Mouse (Mus musculus) layer of hippocampus, postnatal 36 days (tissue): ENCODE measurements around the gene Ank2. TPM values are rescaled to one million over a fixed set of nuclear protein-coding genes. Genes with fewer than 3 reads are reported as not detected.

Experiments used
- DNase-seq, 2 experiments: peaks; one replicate each; pipeline ENCODE4 v3.0.0; 2022
- total RNA-seq, 2 experiments: library from RNA; stranded (reverse); gene quantifications; 2 replicates each; pipeline ENCODE4 v1.2.3; 2021

Ank2 gene
- total RNA-seq, 2 experiments from 2014 or later = 693 to 758 TPM

DNA sequence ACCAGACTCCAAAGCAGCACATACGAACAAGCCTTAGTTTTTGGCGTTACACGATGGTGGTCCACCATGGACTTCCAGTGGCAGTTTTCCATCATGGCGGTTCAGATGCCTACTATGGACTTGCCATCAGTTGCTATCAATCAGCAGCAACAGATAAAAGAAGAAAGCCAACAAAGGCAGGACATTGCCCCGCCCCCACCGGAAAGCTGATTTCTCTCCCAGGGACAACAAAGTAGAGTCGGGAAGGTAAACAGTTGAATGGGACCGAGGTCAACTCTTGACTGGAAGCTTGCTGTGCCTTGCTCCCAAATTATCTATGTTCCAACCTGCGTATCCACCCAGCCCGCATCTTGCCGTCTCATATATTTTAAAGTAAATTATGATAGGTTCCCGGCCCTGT, 328.9 kb downstream of the Ank2 start:
- DNase-seq = no peak

DNA sequence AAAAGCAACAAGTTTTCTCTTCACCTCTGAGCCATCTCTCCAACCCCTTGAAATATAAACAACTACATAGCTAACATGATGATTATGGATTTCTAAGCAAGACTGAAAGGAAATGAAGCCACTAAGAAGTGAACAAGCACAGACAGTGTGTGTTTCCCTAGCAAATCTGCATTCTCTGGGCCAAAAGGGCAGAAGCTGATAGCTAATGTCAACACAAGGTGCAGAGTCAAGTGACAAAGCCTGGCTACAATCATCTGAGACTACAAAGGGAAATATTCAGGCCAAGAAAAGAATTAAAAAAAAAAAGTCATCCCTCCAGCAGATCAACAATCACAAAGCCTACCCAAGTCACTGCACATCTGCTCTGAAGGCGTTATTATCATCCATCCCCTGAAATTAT, 330.0 kb downstream of the Ank2 start:
- no peak for DNase-seq

GRCm38 (mm10) chr3:127163749-127164148, 335.4 kb downstream of the Ank2 start:
- no peak for DNase-seq

- DNase-seq = peak; percentile 74 to 77
Observed at GRCm38 (mm10) chr3:127161998-127162712, 337.0 kb downstream of the Ank2 start.

GRCm38 (mm10) chr3:127161085-127161837, 337.9 kb downstream of the Ank2 start:
- DNase-seq = no peak

GRCm38 (mm10) chr3:127157706-127158105, 341.4 kb downstream of the Ank2 start:
- no peak for DNase-seq

DNA sequence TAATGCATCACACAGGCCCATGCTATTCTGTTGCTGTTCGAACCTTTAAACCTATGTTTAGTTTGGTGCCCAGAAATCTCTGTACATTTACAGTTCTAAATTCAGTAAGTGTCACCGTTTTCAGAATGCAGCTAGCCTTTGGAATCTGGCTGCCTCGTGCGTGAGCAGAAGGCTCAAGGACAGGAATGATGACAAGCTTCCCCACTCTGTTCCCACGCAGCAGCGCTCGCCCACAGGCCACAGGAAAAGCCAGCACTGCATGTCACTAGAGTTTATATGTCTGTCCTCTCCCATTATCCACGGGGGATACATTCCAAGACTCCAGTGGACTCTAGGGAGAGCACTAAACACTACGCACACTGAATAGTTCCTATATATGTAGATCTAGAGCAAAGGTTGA, 343.1 kb downstream of the Ank2 start:
- DNase-seq = peak in 1 of 2 experiments; percentile 48

DNA sequence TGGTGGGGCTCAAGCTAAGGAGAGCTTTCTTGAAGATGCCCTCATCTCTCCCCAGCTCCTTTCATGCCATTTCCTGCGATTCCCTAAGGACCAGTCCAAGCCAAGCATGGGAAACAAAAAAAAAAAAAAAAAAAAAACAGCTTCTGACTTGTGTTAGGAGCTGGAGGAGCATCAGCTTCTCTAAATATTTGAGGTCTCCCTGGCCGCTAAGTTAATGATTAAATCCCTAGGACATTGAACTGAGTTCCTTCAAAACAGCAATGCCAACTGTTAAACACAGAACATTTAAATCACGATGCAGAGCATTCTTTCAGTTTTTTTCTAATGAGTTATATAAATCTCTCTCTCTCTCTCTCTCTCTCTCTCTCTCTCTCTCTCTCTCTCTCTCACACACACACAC, 345.3 kb downstream of the Ank2 start:
- no peak for DNase-seq

DNA sequence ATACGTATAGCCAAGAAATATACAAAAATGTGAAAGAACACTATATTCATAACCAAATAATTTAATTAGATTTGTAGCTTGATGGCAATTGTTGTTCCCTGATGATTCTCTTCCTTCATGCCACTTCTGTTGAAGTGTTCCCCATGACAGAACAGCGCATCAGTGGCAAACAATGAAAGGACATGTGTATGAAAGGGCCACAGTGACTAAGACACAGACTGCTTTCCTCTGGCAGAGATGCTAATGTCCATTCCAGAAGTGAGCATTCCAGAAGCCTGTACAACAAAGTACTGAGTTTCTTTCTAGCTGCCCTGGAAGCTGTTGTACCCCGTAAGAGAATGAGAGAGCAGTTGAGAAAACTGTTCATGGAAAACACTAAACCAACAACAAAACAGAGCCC, 345.7 kb downstream of the Ank2 start:
- no peak for DNase-seq

DNA sequence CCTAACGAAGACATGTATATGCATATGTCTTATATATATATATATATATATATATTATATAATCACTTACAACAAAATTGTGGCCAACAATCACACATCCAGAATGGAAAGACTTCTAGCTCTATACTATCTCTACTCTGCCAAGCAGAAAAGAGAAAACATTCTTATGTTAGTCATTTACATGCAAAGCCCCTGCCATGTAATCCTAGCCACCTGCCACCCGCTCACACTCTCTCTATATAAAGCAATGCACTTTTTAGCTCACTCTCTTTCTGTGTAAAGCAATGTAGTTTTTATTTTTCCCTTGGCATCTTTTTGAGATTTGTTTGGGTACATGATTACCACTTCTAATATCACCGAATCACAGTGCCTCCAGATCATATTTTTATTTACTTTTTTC, 350.5 kb downstream of the Ank2 start:
- DNase-seq = no peak

GRCm38 (mm10) chr3:127140590-127140989, 358.6 kb downstream of the Ank2 start:
- DNase-seq = no peak

DNA sequence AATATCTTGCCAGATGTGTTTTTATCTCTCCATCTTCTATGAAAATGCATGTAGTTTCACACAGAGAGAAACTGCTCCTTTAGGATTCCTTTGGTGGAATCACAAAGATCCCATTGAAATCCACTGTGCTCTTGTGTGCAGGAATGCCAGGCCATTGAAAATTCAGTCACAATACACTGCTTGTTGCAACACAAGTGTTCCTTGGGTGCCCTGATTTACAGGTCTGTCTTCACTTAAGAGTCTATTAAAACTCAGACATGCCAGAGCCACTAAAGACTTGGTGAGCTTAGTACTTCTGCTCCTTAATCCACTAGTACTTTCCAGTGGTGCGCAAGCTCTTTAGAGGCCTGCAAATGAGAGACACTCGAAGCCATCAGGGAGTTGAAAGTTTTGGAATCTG, 359.5 kb downstream of the Ank2 start:
- no peak for DNase-seq

DNA sequence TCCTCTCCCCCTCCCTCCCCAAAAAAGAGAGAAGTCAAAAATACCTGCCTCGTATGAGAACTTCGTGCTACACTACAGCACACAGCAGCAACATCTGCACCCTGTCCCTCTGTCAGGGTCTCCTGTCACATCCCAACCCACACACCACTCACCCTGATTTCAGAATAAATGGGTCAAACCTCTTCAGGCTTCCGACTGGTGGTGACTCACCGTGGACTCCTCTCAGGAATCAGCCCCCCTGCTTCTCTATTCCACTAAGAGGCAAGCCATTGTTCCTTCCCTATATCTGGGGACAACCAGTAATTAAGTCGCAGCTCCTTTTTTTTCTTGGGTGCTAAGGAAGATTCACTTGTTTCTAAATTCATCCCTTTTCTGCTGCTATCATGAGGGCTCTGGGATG, 361.6 kb downstream of the Ank2 start:
- DNase-seq = no peak

GRCm38 (mm10) chr3:127134062-127134461, 365.1 kb downstream of the Ank2 start:
- no peak for DNase-seq

DNA sequence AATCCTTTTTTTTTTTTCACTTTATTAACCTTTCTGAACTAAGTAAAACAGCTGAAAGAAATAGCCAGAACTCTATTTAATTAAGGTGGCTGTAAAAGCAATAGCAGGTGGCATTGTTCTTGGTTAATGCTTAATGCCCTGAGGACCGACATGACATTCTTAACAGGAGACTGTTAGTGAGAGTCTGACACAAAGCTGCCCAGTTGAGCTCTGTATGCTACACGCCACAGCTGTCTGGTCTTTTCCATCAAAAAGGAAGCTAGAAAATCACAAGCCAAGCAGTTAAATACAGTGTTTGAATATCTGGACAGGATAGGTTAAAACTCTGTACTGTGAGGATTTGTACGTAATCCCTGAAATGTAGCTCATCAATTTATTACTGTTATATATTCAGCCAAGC, 368.1 kb downstream of the Ank2 start:
- no peak for DNase-seq

DNA sequence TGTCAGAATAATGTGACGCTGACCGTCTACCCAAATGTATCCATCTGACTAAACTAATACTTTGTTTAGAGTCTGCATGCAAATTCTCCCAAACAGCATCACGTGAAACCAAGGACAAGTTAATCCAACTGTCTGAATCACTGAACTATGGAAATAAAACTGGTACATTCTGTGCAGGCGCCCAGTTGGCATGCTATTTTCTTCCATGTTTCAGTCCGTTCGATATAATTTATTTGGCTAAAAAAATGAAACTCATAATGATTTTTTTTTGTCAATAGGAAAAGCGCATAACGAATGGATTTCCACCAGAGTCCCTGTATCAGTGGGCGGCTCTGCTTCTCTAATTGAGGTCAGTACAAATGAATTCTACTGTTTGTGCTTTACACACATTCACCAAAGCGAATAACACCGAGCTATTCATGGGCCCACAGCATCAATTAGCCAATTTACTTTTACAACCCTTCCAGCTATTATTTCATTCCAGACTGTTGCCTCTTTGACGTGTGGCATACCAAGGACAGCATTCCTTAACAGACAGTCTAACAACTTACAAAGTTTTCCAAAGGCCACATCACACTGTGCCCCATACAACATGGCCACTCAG, 368.9 kb downstream of the Ank2 start:
- DNase-seq = no peak

DNA sequence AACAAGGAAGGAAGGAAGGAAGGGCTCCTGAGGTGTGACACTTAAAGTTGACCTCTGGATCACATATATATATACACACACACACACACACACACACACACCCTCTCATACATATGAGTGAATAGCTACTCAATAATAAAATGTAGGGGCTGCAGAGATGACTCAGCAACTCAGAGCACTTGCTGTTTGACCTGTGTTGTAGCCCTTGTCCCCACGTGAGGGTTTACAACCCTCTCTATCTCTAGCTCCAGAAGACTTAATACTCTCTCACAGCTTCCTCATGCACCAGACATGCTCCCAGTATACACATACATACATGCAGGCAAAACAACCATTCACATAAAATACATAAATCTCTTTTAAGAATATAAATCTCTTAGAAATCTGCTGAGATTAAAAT, 369.4 kb downstream of the Ank2 start:
- DNase-seq = no peak

DNA sequence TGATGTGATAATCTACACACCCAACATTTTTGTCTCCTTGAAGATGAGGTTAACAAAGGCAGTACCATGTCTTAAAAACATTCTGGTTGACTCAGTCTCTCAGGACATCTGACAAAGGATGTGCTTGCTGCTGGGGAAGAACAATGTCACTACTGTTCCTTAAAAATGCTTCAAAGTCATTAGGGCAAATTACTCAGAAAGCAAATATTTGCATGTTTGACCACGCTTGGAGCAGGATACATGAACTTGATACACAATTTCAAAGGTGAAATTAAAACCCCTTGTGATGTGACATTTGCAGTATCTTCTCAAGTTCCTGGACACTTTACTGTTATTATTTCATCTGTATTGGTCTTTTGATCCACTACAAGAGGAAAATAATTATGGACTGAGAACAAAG, 371.5 kb downstream of the Ank2 start:
- DNase-seq = no peak

DNA sequence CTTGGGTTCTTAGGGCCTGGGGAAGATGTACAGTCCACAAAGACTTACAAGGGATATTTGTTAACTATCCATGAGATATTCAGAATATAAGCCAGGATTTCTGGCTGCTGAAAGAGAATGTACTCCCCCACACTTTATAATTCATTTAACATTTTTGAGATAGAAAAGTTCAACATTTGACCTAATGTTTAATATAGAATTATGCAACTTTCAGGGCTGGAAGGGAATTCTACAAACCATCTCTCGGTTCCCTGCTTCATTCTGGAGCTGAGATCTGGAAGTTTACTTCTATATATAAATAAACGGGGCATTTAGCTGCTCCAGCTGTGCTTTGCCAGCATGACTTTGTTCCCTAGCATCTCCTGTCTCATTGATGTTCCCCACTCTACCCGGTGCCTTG, 372.9 kb downstream of the Ank2 start:
- no peak for DNase-seq

DNA sequence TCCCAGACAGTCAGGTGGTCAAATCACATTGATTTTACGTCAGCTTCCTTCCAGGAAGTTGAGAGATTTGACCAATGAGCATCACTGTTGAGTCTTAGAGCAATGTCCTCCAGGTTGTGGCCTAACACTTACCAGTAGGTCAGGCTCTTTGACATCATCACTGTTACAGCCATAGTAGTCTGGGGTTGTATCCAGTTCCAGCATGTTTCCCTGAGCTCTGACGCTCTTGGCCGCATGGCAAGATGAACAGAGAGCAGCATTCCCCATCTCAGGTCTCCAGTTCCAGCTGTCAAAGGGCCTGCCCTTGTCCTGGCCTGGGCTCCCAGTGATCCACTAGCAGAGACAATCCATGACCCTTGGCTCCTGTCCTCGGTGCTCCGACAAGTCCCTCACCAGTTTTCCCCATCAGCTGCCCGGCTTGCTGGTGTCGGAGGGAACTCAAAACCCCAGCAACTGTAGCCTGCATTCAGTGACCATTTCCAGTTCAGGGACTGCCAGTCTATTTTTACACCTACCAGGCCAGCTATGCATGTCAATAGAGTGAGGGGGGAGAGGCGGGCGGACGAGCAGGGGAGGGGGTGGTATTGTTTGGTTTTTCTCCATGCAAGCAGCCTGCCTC, 374.7 kb downstream of the Ank2 start:
- DNase-seq = no peak

DNA sequence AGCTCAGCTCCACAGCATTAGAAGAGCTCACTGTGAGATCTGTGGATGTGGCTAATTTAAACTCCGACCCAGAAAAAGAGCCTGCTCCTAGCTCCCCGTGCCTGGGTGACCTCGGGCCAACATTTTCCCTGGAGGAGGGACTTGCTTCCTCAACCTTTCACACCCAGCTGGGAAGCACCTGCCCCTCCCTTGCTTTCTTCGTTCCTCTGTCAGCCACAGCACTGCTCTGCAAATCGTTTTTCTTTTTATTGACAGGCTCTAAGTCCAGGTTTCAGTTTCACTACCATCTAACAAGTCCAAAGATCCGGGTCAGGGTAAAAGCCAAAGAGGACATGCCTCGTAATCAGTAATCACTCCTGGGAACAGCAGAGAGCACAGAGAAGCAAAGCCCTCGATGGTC, 375.8 kb downstream of the Ank2 start:
- DNase-seq = no peak

DNA sequence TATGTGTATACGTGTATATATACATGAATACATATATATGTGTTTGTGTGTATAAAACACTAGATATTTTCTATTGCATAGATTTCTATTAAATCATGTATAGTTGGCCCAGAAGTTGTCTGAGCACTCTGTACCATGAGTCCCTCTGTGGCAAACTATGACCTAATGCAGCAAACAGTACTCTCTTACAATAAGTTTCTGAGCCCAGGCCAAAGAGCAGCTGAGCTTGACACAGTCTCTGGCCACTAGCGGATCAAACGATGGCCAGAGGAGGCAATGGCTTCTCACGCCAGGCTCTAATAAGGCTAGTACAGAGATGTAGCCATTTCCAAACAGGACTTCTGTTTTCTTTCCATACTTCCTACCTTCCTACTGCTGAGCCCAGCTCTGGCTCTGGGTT, 380.4 kb downstream of the Ank2 start:
- no peak for DNase-seq

DNA sequence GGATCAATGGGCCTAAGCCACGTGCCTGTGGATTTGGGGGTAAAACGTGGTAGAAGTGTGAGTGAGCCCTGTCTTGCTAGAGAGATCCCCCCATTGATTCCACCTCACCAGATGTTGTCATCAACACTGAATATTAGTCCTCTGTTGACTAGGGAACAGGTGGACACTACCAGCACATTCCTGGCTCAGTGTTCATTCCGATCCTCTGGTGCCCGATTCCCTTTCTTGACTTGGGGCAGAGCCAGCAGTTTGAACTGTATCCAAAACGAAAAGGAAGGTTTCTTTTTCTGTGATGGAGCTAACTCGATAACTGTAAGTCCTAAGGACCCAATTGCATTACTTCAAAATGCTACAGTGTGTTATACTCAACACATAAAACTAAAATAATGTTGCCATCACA, 382.9 kb downstream of the Ank2 start:
- no peak for DNase-seq
